Mouse (Mus musculus) limb, embryonic 11.5 days (tissue): ENCODE data around the gene Fcf1. TPM values are rescaled to one million over a fixed set of nuclear protein-coding genes. Genes with fewer than 3 reads are reported as not detected.
A peak's percentile ranks its signal among the peaks of the same experiment; 100 is the strongest.

ENCODE experiments used
- ATAC-seq: fragments of 200-750 bp; cut with Nextera tagmentation; 2 replicates; pipeline ENCODE4 v1.8.0; 2017; ENCODE audit warnings: low read depth; ENCODE audit not compliant: insufficient number of reproducible peaks, low FRiP score, low TSS enrichment
- DNase-seq: peaks from one replicate; pipeline ENCODE4 v3.0.0-alpha.2; 2015; ENCODE audit warnings: low spot score
- H3K27ac ChIP-seq: fragments of 300-500 bp; sonication (generic); replicated peaks from 2 replicates; pipeline ENCODE4 v1.5.1; 2014; ENCODE audit warnings: low read depth, mild to moderate bottlenecking, low read length
- H3K27me3 ChIP-seq: fragments of 300-500 bp; sonication (generic); 2 replicates; pipeline ENCODE4 v1.6.1; 2014; ENCODE audit warnings: mild to moderate bottlenecking, low read length, mixed read lengths; ENCODE audit not compliant: control insufficient read depth, insufficient read depth
- H3K36me3 ChIP-seq: fragments of 300-500 bp; sonication (generic); 2 replicates; pipeline ENCODE4 v1.6.1; 2014; ENCODE audit warnings: mild to moderate bottlenecking, low read length, moderate library complexity, mixed read lengths; ENCODE audit not compliant: control insufficient read depth, insufficient read depth
- H3K4me1 ChIP-seq: fragments of 300-500 bp; sonication (generic); 2 replicates; pipeline ENCODE4 v1.6.1; 2014; ENCODE audit warnings: low read length, mixed read lengths; ENCODE audit not compliant: control insufficient read depth, insufficient read depth
- H3K4me2 ChIP-seq: fragments of 300-500 bp; sonication (generic); 2 replicates; pipeline ENCODE4 v1.6.1; 2014; ENCODE audit warnings: low read depth, mild to moderate bottlenecking, moderate library complexity; ENCODE audit not compliant: severe bottlenecking
- H3K4me3 ChIP-seq: fragments of 300-500 bp; sonication (generic); 2 replicates; pipeline ENCODE4 v1.5.1; 2014; ENCODE audit warnings: low read depth, low read length
- H3K9ac ChIP-seq: fragments of 300-500 bp; sonication (generic); 2 replicates; pipeline ENCODE4 v1.6.1; 2014; ENCODE audit warnings: mild to moderate bottlenecking, low read length
- H3K9me3 ChIP-seq: fragments of 300-500 bp; sonication (generic); 2 replicates; pipeline ENCODE4 v1.6.1; 2016; ENCODE audit warnings: low read length; ENCODE audit not compliant: control insufficient read depth
- WGBS: fragments of 180-500 bp; shearing (Covaris S2); extraction: QIAGEN DNeasy Blood & Tissue Kit; methylation state at CpG from one replicate; pipeline ENCODE4 v1.1.7; 2014; 5-methylcytosine and 5-hydroxymethylcytosine counted together
- polyA plus RNA-seq: library from polyadenylated mRNA; unstranded; fragments of >200 nt; fragmentation: Nextera tagmentation; extraction: Ambion mirVana; gene quantifications from 2 replicates; pipeline ENCODE4 v1.2.1, GENCODE M21; 2014

The Fcf1 gene
- polyA plus RNA-seq, 1 experiment from 2014 or later = 169 TPM

GRCm38 (mm10) chr12:84989456-84989855 lies 18.8 kb downstream of the Fcf1 start:
- H3K9me3 ChIP-seq = no peaks in the 10 kb centered on the region
- no peak overlapping the region for H3K4me3 ChIP-seq
- WGBS = 82% methylated on average over 4 of the region's 4 CpGs
- H3K27ac ChIP-seq = no peak overlapping the region
- ATAC-seq (no peak), DNase-seq (no peak)
- H3K36me3 ChIP-seq = no peaks in the 10 kb centered on the region
- no peaks in the 10 kb centered on the region for H3K27me3 ChIP-seq
- H3K4me2 ChIP-seq = no peak overlapping the region
- no peak overlapping the region for H3K9ac ChIP-seq
- no peaks in the 10 kb centered on the region for H3K4me1 ChIP-seq

GRCm38 (mm10) chr12:84995112-84995761 lies 24.5 kb downstream of the Fcf1 start:
- DNase-seq (peak; percentile 29), ATAC-seq (no peak)
- Histone ChIP-seq H3K27me3 (no peaks in the 10 kb centered on the region), H3K4me3 (no peak overlapping the region), H3K9ac (no peak overlapping the region), H3K4me2 (no peak overlapping the region), H3K36me3 (no peaks in the 10 kb centered on the region), H3K9me3 (no peaks in the 10 kb centered on the region), H3K27ac (no peak overlapping the region), H3K4me1 (peaks cover 3% of the 10 kb centered on the region; the same call in 1 of the 2 replicates)
- 96% methylated on average over 8 of the region's 9 CpGs for WGBS

DNA sequence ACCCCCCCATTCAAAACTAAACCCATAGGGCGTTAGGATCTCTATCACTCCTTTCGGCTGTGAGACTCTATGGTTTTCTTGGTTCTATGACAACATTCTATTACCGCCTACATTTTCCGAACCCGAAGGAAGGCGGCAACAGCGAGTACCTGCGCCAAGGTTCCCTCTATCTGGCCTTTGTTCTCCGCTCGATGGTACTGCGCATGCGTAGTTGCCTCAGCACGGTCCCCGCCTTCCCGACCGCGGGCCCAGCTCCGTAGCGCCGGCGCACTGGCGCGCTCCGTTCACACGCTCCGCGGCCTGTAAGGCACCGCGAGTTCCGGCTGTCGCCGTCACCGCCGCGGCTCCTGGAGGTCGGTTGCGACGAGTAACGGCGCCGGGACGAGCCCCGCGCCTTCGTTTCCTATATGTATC lies 25.4 kb downstream of the Fcf1 start, which contains the start of gene Ylpm1:
Gene Ylpm1, plus strand, starts transcription at position 239 of the 414 bp plus-strand sequence.
- WGBS = under 1% methylated on average over 45 of the region's 45 CpGs
- no peaks in the 10 kb centered on the region for H3K9me3 ChIP-seq

DNA sequence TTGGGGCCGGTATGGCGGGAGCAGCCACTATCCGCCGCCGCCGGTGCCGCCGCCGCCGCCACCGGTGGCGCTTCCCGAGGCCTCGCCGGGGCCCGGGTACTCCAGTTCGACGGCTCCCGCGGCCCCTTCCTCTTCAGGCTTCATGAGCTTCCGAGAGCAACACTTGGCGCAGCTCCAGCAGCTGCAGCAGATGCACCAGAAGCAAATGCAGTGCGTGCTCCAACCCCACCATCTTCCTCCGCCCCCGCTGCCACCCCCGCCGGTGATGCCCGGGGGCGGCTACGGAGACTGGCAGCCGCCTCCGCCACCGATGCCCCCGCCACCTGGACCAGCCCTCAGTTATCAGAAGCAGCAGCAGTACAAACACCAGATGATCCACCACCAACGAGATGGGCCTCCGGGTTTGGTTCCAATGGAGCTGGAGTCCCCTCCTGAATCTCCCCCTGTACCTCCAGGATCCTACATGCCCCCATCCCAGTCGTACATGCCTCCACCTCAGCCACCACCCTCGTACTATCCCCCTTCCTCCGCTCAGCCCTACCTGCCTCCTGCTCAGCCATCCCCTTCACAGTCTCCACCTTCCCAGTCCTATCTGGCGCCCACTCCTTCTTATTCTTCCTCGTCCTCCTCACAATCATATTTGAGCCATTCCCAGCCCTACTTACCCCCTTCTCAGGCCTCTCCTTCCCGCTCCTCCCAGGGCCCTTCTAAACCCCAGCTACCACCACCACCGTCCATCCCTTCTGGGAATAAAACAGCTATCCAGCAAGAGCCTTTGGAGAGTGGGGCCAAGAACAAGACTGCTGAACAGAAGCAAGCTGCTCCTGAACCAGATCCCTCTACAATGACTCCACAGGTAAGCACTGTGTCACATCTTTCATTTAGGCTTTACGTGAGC lies 26.1 kb downstream of the Fcf1 start:
- DNase-seq = peak; percentile 29
- Histone ChIP-seq H3K4me3 (peak overlapping the region; percentile 98), H3K27me3 (no peaks in the 10 kb centered on the region), H3K4me1 (peaks cover 3% of the 10 kb centered on the region; the same call in 1 of the 2 replicates), H3K27ac (peak overlapping the region; percentile 14; the same call in 1 of the 2 replicates), H3K9me3 (no peaks in the 10 kb centered on the region), H3K36me3 (no peaks in the 10 kb centered on the region), H3K9ac (peak overlapping the region; percentile 99), H3K4me2 (peak overlapping the region; percentile 95)
- WGBS = 1% methylated on average over 43 of the region's 44 CpGs
- ATAC-seq = peak; percentile 41; the same call in 1 of the 2 replicates

More for the DNA sequence above, 25.4 kb downstream of the Fcf1 start, which contains the start of gene Ylpm1:
- peak; percentile 98 for DNase-seq
- Histone ChIP-seq H3K4me3 (peak within 1 kb of the TSS; percentile 98), H3K27me3 (no peaks in the 10 kb centered on the region), H3K36me3 (no peaks in the 10 kb centered on the region), H3K27ac (peak within 1 kb of the TSS; percentile 14; the same call in 1 of the 2 replicates), H3K4me2 (peak within 1 kb of the TSS; percentile 95), H3K4me1 (peaks cover 3% of the 10 kb centered on the region; the same call in 1 of the 2 replicates), H3K9ac (peak within 1 kb of the TSS; percentile 99)
- peak; percentile 95 for ATAC-seq

DNA sequence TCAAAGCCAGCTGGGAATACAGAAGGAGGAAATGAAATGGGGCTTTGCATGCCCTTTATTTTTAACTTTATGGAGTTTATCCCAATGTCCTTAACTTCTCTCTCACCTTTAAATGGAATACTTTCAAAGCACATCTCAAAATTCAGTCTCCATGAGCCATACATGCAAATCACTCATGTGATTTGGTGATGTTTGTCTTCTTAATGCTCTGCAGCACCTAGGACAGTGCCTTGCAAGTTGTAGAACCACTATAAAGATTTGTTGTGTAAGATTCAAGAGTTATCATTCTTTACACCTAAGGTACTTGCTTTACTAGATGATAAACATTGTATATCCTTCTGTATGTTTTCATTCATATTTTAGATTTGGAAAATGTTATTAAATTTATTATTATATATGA lies 28.4 kb downstream of the Fcf1 start:
- no peak overlapping the region for H3K9ac ChIP-seq
- no peaks in the 10 kb centered on the region for H3K27me3 ChIP-seq
- H3K36me3 ChIP-seq = no peaks in the 10 kb centered on the region
- DNase-seq (no peak), ATAC-seq (no peak)
- no peak overlapping the region for H3K4me3 ChIP-seq
- H3K9me3 ChIP-seq = no peaks in the 10 kb centered on the region
- peak overlapping the region; percentile 95; the same call in 1 of the 2 replicates for H3K4me2 ChIP-seq
- H3K4me1 ChIP-seq = peaks cover 3% of the 10 kb centered on the region; the same call in 1 of the 2 replicates
- H3K27ac ChIP-seq = no peak overlapping the region

- Histone ChIP-seq H3K4me1 (no peaks in the 10 kb centered on the region), H3K9me3 (no peaks in the 10 kb centered on the region), H3K27ac (no peak overlapping the region), H3K36me3 (no peaks in the 10 kb centered on the region), H3K4me2 (no peak overlapping the region), H3K4me3 (no peak overlapping the region), H3K9ac (no peak overlapping the region), H3K27me3 (no peaks in the 10 kb centered on the region)
- 90% methylated on average over 1 of the region's 1 CpGs for WGBS
- no peak for DNase-seq
- ATAC-seq = no peak
Measured at GRCm38 (mm10) chr12:85006206-85006605, 35.5 kb downstream of the Fcf1 start.

DNA sequence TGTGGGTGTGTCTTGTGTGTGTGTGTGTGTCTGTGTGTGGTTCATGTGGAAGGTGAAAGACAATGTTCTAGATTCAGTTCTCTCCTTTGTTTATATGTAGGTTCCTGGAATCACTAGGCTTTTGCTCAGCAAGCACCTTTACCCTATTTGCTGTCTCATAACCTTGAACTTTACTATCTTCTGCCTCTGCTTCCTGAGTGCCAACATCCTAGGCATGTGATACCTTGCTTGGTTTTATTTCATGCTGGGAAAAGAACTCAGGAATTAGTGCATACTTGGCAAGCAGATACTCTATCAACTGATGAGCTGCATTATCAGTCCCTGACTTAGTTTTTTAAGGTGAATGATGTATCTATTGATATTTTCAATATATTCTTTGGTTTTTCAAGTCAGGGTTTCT lies 36.3 kb downstream of the Fcf1 start:
- no peaks in the 10 kb centered on the region for H3K27me3 ChIP-seq
- no peaks in the 10 kb centered on the region for H3K36me3 ChIP-seq
- no peak overlapping the region for H3K9ac ChIP-seq
- ATAC-seq (no peak), DNase-seq (no peak)
- no peak overlapping the region for H3K4me3 ChIP-seq
- no peak overlapping the region for H3K4me2 ChIP-seq
- H3K9me3 ChIP-seq = no peaks in the 10 kb centered on the region
- H3K4me1 ChIP-seq = no peaks in the 10 kb centered on the region
- no peak overlapping the region for H3K27ac ChIP-seq

- H3K36me3 ChIP-seq = peaks cover 3% of the 10 kb centered on the region
- no peak overlapping the region for H3K4me2 ChIP-seq
- H3K27ac ChIP-seq = no peak overlapping the region
- H3K27me3 ChIP-seq = no peaks in the 10 kb centered on the region
- 82% methylated on average over 1 of the region's 1 CpGs for WGBS
- no peaks in the 10 kb centered on the region for H3K4me1 ChIP-seq
- DNase-seq (no peak), ATAC-seq (no peak)
- H3K9ac ChIP-seq = no peak overlapping the region
- H3K4me3 ChIP-seq = no peak overlapping the region
- no peaks in the 10 kb centered on the region for H3K9me3 ChIP-seq
Measured at GRCm38 (mm10) chr12:85009776-85010175, 39.1 kb downstream of the Fcf1 start.
